Mouse (Mus musculus) cerebellum, adult 11-12 months (tissue): ENCODE data around the gene Clpp.

Experiments
- DNase-seq: peaks from one replicate; pipeline ENCODE4 v3.0.0; 2022

The Clpp gene

GRCm38 (mm10) chr17:56990115-56990746, at the start of gene Clpp:
Gene Clpp, plus strand, starts transcription at chr17:56990305.
- DNase-seq: peak; percentile 93

- peak; percentile 31 for DNase-seq
These were observed 39.2 kb upstream of the Clpp start for GRCm38 (mm10) chr17:56950915-56951314.

DNA sequence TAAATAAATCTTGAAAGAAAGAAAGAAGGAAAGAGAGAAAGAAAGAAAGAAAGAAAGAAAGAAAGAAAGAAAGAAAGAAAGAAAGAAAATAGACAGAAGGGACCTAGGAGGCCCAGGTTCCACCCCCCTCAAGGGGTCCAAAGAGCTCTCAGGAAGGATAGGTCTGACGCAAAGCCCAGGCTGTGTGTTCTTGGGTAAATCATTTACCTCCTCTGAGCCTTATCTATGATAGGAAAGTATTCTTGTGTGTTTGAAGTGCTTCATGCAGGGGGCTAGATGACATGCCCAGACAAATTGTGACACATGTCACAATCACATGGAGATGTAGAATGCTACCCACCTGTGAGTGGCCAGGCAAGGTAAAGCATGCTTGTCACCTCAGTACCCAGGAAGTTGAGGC, 37.5 kb upstream of the Clpp start:
- DNase-seq: no peak

DNA sequence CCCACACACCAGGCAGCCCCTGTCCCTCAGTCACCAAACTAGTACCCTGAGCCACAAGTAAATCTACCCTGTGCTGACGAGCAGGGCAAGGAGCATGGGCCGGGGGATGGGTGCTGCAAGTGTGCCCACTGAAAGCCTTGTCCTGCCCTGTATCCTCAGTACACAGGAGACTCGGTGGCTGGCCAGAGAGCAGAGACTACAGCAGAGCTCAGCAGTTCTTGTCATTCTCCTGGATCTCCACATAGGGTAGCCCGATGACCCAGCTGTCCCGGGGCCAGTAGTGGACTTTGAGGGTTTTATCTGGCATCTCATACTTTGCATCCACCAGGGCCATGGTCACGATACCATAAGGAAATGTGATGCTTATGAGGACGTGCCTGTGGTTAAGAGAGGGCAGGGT, 35.2 kb upstream of the Clpp start:
- DNase-seq: no peak

DNA sequence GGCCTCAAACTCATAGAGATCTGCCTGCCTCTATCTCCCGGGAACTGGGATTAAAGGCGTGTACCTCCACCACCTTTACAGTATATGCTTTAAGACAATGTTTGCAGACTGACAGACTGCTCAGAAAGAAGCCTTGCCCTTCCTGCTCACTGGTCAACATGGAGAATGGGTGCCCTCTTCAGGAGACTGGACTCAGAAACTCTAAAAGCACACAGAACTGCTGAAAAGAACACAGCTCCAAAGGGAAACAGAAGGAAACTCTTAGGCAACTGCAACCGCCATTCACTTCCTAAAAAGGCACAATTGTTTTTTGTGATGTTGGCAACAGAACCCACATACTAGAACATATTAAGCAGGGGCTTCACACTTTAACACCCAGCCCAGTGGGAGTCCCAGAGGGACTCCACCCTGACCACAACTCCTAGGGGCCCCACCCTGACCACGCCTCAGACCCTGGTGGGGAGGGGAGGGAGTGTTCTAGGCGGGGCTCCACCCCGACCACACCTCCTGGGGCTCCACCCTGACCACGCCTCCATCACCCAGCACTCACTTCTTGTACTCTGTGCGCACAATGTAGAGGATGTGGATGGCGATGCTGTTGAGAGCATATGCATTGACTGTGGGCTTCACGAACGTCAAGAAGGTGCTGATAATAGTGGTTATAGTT, 32.2 kb upstream of the Clpp start:
- no peak for DNase-seq

GRCm38 (mm10) chr17:56958667-56959066, 31.4 kb upstream of the Clpp start:
- no peak for DNase-seq

DNA sequence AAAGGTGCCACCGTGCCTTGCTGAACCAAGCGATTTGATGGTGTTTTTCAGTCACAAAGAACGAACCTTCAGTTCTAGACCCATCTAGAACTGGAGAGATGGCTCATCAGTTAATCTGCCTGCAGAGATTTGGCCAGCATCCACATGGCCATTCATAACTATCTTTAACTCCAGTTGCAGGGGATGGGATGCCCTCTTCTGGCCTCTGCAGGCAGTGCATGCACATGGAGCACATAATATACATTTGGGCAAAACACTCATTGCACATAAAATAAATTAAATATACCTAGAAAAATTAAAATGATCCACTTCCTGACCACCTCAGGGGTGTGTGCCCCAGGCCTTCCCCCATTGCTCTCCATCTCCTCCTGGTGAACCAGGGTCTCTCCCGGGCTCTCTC, 28.2 kb upstream of the Clpp start:
- no peak for DNase-seq

DNA sequence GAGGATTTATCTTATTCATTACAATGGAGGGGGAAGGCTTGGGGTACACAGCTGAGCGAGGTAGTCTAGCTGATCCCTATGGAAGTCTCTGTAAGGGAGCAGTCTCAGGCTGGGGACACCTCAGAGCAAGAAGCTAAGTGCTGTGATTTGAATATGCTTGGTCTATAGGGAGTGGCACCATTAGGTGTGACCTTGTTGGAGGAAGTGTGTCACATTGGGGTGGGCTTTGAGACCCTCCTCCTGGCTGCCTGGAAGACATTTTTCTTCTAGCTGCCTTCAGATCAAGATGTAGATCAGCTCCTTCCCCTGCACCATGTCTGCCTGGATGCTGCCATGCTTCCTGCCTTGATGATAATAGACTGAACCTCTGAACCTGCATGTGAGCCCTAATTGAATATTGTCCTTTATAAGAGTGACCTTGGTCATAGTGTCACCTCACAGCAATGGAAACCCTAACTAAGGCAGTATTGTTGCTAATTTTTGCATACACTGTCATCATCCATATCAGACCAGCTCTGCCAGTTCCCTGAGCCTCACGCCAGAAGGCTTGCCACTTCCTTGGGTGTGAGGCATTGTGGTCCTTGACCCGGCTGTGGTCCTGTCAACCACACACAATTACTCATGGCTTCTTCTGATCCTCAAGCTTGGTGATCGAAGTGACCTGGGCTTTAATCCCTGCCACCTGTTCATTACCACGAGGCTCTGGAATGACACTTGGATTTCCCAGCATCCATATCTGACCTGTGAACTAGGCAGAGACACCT, 27.3 kb upstream of the Clpp start:
- DNase-seq: no peak

GRCm38 (mm10) chr17:56963646-56964045, 26.5 kb upstream of the Clpp start:
- DNase-seq: no peak

DNA sequence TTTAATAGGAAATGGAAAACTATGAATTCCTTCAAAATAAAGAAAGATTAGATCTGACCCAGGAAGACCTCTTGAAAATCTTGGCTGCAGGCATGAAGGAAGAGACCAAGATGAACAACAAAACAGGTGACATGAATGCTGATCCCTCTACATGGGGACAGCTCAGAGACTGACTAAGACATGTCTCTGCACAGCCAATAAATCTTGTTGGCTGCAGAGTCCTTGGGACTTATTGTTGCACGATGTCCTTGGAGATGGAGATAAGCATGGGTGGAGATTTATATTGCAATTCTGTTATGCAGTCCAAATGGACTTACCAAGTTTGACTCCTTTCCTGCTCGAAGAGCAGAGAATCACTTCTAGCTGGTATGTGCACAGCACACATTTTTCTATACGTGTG, 20.8 kb upstream of the Clpp start:
- DNase-seq: no peak

- DNase-seq: no peak
These were observed 20.0 kb upstream of the Clpp start for GRCm38 (mm10) chr17:56970081-56970480.

- DNase-seq: no peak
These were observed 16.0 kb upstream of the Clpp start for GRCm38 (mm10) chr17:56973956-56974707.

- no peak for DNase-seq
These were observed 15.3 kb upstream of the Clpp start for GRCm38 (mm10) chr17:56974708-56975240.

DNA sequence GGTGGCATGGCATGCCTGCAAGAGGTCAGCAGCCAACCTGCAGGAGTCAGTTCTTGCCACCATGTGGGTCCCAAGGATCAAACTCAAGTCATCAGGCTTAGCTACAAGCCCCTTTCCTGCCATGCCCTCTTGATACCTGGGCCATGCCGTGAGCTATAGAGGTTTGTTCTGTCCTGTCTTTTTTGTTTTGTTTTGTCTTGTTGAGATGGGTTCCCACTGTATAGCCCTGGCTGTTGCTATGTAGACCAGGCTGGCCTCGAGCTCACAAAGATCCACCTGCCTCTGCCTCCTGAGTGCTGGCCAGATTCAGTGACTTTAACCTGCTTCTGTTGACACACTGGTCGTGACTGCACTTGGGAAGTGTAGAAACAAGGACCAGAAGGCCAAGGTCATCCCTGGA, 14.7 kb upstream of the Clpp start:
- no peak for DNase-seq

GRCm38 (mm10) chr17:56976531-56977390, 13.3 kb upstream of the Clpp start:
- no peak for DNase-seq

DNA sequence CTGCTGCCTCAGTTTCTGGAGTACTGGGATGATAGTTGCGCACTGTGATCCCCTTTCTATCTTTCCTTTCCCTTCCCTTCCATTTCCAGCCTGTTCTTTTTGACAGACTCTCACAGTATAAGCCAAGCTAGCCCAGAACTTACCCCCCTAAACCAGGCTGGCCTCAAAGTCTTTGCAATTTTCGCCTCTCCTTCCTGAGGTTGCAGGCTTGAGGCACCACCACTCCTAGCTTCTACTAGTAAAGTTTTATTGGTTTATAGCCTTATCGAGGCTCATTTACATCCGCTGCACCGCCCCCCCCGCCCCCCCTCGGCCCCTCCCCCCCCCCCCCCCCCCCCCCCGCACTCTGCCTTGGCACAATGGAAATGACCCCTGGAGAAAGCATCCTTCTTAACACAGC, 10.6 kb upstream of the Clpp start:
- DNase-seq: no peak

GRCm38 (mm10) chr17:56981049-56981448, 9.1 kb upstream of the Clpp start:
- no peak for DNase-seq

DNA sequence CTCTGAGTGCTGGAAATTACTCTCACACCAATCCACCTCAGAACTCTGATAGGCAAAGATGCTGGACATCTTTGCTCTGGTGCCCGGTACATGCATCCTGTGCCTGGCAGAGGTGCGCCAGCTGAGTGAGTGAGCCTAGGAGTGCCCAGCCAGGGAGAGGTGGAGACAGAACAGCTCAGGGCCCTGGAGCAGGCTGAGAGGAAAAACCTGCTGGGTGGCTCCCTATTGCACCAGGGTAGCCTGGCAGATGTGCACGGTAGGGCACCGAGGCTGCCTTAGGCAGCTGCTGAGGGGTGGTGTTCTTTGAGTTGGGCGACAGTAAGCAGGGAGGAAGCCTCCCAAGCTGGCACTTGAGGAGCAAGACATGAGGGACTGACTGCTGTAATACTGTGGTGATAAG, 8.1 kb upstream of the Clpp start, which contains the start of gene Acer1:
Acer1 (minus strand) TSS at position 114 of the 400 bp plus-strand sequence.
- no peak for DNase-seq

DNA sequence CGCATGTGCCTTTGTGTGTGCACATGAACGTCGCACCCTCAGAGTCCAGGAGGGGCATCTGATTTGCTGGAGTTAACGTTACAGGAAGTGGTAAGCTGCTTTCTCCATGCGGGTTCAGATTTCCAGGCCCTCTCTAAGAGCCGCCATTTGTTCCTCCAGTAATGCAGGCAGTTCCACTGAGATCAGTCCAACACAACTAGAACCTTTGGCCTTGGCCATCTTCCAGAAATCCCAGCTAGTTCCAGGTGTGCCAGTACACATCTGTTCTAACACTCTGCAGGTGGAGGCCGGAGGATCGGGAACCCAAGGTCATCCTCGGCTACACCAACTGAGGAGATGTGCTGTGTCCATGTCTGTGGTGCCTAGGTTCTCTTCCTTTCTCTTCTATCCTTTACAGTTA, 5.2 kb upstream of the Clpp start:
- peak; percentile 17 for DNase-seq

DNA sequence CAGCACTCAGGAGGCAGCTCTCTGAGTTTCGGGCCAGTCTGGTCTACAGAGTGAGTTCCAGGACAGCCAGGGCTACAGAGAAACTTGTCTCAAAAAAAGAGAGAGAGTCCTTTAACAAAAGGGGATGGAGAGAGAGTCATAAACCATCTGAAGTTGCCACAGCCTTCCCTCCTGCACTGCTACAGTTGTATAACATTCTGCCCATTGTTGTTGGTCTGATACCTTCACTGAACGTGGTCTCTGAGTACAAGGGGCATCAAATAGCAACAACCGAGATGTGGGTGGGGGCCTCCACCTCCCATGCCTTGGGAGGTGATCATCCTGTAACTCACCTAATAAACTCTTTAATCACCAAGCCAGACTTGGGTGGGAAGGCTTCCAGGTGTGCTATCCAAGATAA, 4.4 kb upstream of the Clpp start:
- no peak for DNase-seq

DNA sequence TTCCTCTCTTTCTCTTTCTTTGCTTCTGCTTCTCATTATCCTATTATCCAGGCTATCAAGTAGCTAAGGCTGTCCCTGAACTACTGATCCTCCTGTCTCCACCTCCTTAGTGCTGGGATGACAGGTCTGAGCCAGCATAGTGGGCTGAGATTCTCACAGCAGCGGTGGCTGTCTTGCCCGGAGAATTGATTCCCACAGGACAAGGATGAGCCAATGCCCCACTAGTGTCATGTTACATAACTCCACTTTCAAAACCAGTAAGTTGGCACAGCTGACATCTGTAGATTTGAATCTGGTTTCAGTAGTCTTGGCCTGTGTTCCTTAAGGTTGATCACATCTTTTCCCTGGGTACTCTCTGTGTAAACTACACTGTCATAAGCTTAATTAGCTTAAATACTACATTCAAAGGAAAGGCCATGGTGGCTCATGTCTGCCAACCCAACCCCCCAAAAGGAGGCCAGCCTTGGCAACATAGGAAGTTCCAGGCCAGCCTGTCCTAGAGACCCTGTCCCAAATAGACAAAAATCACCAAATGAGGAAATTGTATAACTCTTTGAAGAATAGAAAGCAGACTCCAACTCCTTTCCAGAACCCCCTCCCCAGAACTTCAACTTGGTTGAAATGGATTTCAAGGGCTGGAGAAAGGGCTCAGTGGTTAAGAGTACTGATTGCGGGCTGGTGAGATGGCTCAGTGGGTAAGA, 3.9 kb upstream of the Clpp start:
- DNase-seq: no peak
